Mouse (Mus musculus) olfactory bulb, adult 2 months (tissue): ENCODE data around the gene Cdh20.

Experiments used
- CTCF ChIP-seq: fragments of 200-500 bp; IDR thresholded peaks from 2 replicates; pipeline ENCODE4 v1.5.1; 2012; ENCODE audit warnings: low read depth, mild to moderate bottlenecking, low read length, moderate library complexity; ENCODE audit not compliant: insufficient read depth
- POLR2A ChIP-seq: fragments of 200-500 bp; IDR thresholded peaks from 2 replicates; pipeline ENCODE4 v1.6.1; 2012; ENCODE audit warnings: mild to moderate bottlenecking, low read depth, low read length, moderate library complexity; ENCODE audit not compliant: insufficient read depth

DNA sequence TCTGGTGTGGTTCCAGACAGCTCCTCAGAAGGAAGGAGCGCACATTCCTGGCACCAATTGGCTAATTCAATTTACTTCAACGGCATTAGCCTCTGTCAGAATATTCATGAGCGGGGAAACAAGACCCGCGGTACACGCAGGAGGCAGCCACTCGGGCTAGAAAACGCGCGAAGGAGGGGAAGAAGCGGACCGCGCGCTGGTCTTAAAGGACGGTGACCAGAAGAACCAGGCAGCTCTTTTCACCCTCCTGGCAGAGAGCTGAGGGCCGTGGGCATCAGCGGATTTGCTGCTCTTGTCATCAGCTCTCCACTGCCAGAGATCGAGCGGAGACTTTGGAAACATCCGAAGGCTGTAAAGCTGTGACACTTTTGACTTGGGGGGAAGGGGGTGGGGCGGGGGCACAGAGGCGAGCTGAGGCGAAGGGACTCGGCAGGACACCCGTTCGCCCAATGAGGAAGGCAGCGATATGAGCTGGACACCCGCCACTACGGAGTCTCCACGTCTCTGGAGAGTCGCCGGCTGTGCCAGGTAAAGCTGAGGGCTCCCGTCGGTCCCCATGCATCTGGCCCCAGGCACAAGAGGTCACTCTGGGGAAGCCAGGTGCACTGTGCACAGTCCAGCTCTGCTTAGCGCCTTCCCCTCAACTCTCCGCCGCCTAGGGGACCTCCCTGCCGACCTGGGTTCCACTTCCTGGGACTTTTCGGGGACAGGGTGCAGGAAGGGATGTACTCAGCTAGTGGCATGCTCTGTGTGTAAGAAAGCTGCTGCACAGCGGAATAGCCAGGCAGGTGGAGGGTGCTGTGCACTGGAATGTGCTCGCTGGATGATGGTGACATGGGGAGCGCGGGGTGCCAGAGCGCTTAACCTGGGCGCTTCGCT lies at the start of gene Cdh20:
- no peak for TF ChIP-seq CTCF
- TF ChIP-seq POLR2A, result no peak
